Mouse (Mus musculus) neural tube, embryonic 11.5 days (tissue): ENCODE results near the gene Mr1. TPM values are rescaled to one million over a fixed set of nuclear protein-coding genes. Genes with fewer than 3 reads are reported as not detected.

Experiments
- ATAC-seq: fragments of 200-750 bp; cut with Nextera tagmentation; 2 replicates; pipeline ENCODE4 v1.8.0; 2017; ENCODE audit warnings: moderate number of reproducible peaks, mild to moderate bottlenecking, moderate TSS enrichment, moderate library complexity; ENCODE audit not compliant: insufficient read depth, low FRiP score, low TSS enrichment
- DNase-seq: peaks from one replicate; pipeline ENCODE4 v3.0.0-alpha.2; 2015; ENCODE audit warnings: low spot score
- H3K27ac ChIP-seq: fragments of 300-500 bp; sonication (generic); 2 replicates; pipeline ENCODE4 v1.5.1; 2014; ENCODE audit warnings: low read depth, mild to moderate bottlenecking, low read length
- H3K27me3 ChIP-seq: fragments of 300-500 bp; sonication (generic); 2 replicates; pipeline ENCODE4 v1.6.1; 2014; ENCODE audit warnings: mild to moderate bottlenecking, low read length, mixed read lengths; ENCODE audit not compliant: control insufficient read depth, insufficient read depth
- H3K36me3 ChIP-seq: fragments of 300-500 bp; sonication (generic); 2 replicates; pipeline ENCODE4 v1.6.1; 2014; ENCODE audit warnings: mild to moderate bottlenecking, low read length, moderate library complexity, mixed read lengths; ENCODE audit not compliant: control insufficient read depth, insufficient read depth
- H3K4me1 ChIP-seq: fragments of 300-500 bp; sonication (generic); 2 replicates; pipeline ENCODE4 v1.6.1; 2014; ENCODE audit warnings: low read length, mixed read lengths; ENCODE audit not compliant: control insufficient read depth, insufficient read depth
- H3K4me2 ChIP-seq: fragments of 300-500 bp; sonication (generic); 2 replicates; pipeline ENCODE4 v1.6.1; 2014; ENCODE audit warnings: low read depth, mild to moderate bottlenecking, moderate library complexity
- H3K4me3 ChIP-seq: fragments of 300-500 bp; sonication (generic); 2 replicates; pipeline ENCODE4 v1.5.1; 2014; ENCODE audit warnings: low read depth, low read length
- H3K9ac ChIP-seq: fragments of 300-500 bp; sonication (generic); 2 replicates; pipeline ENCODE4 v1.6.1; 2014; ENCODE audit warnings: mild to moderate bottlenecking, low read length
- H3K9me3 ChIP-seq: fragments of 300-500 bp; sonication (generic); 2 replicates; pipeline ENCODE4 v1.6.1; 2016; ENCODE audit warnings: low read length; ENCODE audit not compliant: control insufficient read depth
- WGBS: fragments of 180-500 bp; shearing (Covaris S2); extraction: QIAGEN DNeasy Blood & Tissue Kit; methylation state at CpG from one replicate; pipeline ENCODE4 v1.1.7; 2014; 5-methylcytosine and 5-hydroxymethylcytosine counted together
- polyA plus RNA-seq: library from polyadenylated mRNA; unstranded; fragments of >200 nt; fragmentation: Nextera tagmentation; extraction: Ambion mirVana; gene quantifications from 2 replicates; pipeline ENCODE4 v1.2.1, GENCODE M21; 2014

Mr1 gene
- polyA plus RNA-seq, 1 experiment from 2014 or later: 0.37 TPM

GRCm38 (mm10) chr1:155119719-155120118 lies 26.9 kb downstream of the Mr1 start:
- no peak overlapping the region for H3K9ac ChIP-seq
- ATAC-seq: no peak
- H3K9me3 ChIP-seq: no peaks in the 10 kb centered on the region

GRCm38 (mm10) chr1:155113946-155114345 lies 32.7 kb downstream of the Mr1 start:
- ATAC-seq (no peak), DNase-seq (no peak)
- Histone ChIP-seq H3K9ac (no peak overlapping the region), H3K4me1 (peaks cover 3% of the 10 kb centered on the region; the same call in 1 of the 2 replicates), H3K9me3 (no peaks in the 10 kb centered on the region), H3K27ac (no peak overlapping the region), H3K4me2 (no peak overlapping the region), H3K36me3 (no peaks in the 10 kb centered on the region), H3K4me3 (no peak overlapping the region), H3K27me3 (no peaks in the 10 kb centered on the region)
- WGBS: 49% methylated on average over 3 of the region's 3 CpGs

More at GRCm38 (mm10) chr1:155119719-155120118, 26.9 kb downstream of the Mr1 start:
- WGBS: 57% methylated on average over 1 of the region's 1 CpGs
- H3K4me2 ChIP-seq: no peak overlapping the region
- H3K4me1 ChIP-seq: no peaks in the 10 kb centered on the region
- no peak overlapping the region for H3K4me3 ChIP-seq
- H3K27me3 ChIP-seq: no peaks in the 10 kb centered on the region
- DNase-seq: no peak
- H3K36me3 ChIP-seq: no peaks in the 10 kb centered on the region
- H3K27ac ChIP-seq: no peak overlapping the region

GRCm38 (mm10) chr1:155112875-155113274 lies 33.7 kb downstream of the Mr1 start:
- ATAC-seq (no peak), DNase-seq (no peak)
- Histone ChIP-seq H3K27me3 (no peaks in the 10 kb centered on the region), H3K9ac (no peak overlapping the region), H3K9me3 (no peaks in the 10 kb centered on the region), H3K36me3 (no peaks in the 10 kb centered on the region), H3K27ac (no peak overlapping the region), H3K4me2 (no peak overlapping the region), H3K4me3 (no peak overlapping the region), H3K4me1 (peaks cover 5% of the 10 kb centered on the region; the same call in 1 of the 2 replicates)
- WGBS: 78% methylated on average over 1 of the region's 1 CpGs

GRCm38 (mm10) chr1:155112118-155112517 lies 34.5 kb downstream of the Mr1 start:
- ATAC-seq (no peak), DNase-seq (no peak)
- 52% methylated on average over 4 of the region's 4 CpGs for WGBS
- H3K36me3 ChIP-seq: no peaks in the 10 kb centered on the region
- peaks cover 5% of the 10 kb centered on the region; the same call in 1 of the 2 replicates for H3K4me1 ChIP-seq
- H3K4me3 ChIP-seq: no peak overlapping the region
- no peaks in the 10 kb centered on the region for H3K27me3 ChIP-seq
- H3K27ac ChIP-seq: no peak overlapping the region
- no peak overlapping the region for H3K4me2 ChIP-seq
- H3K9ac ChIP-seq: no peak overlapping the region
- H3K9me3 ChIP-seq: no peaks in the 10 kb centered on the region

- no peak for ATAC-seq
- no peak overlapping the region for H3K4me2 ChIP-seq
Observed at GRCm38 (mm10) chr1:155111491-155111890, 35.1 kb downstream of the Mr1 start.

GRCm38 (mm10) chr1:155109387-155110350 lies 36.9 kb downstream of the Mr1 start:
- DNase-seq (no peak), ATAC-seq (no peak)
- Histone ChIP-seq H3K9ac (0 out of 2 replicates have a peak overlapping the region, but pooled peaks have one; percentile 16), H3K27ac (no peak overlapping the region), H3K27me3 (no peaks in the 10 kb centered on the region), H3K36me3 (no peaks in the 10 kb centered on the region), H3K4me2 (no peak overlapping the region), H3K4me3 (no peak overlapping the region), H3K4me1 (peaks cover 5% of the 10 kb centered on the region; the same call in 1 of the 2 replicates), H3K9me3 (no peaks in the 10 kb centered on the region)
- WGBS: 22% methylated on average over 18 of the region's 18 CpGs

More at GRCm38 (mm10) chr1:155111491-155111890, 35.1 kb downstream of the Mr1 start:
- Histone ChIP-seq H3K9ac (no peak overlapping the region), H3K9me3 (no peaks in the 10 kb centered on the region), H3K4me1 (peaks cover 5% of the 10 kb centered on the region; the same call in 1 of the 2 replicates), H3K36me3 (no peaks in the 10 kb centered on the region), H3K27ac (no peak overlapping the region), H3K4me3 (no peak overlapping the region), H3K27me3 (no peaks in the 10 kb centered on the region)
- DNase-seq: no peak
- 21% methylated on average over 6 of the region's 6 CpGs for WGBS

GRCm38 (mm10) chr1:155108412-155108811 lies 38.2 kb downstream of the Mr1 start:
- no peak overlapping the region for H3K9ac ChIP-seq
- no peaks in the 10 kb centered on the region for H3K9me3 ChIP-seq
- no peak overlapping the region for H3K4me2 ChIP-seq
- no peak for DNase-seq
- no peaks in the 10 kb centered on the region for H3K36me3 ChIP-seq
- no peak overlapping the region for H3K27ac ChIP-seq
- WGBS: 37% methylated on average over 4 of the region's 4 CpGs
- H3K4me1 ChIP-seq: peaks cover 5% of the 10 kb centered on the region; the same call in 1 of the 2 replicates
- H3K27me3 ChIP-seq: no peaks in the 10 kb centered on the region
- H3K4me3 ChIP-seq: no peak overlapping the region
- ATAC-seq: no peak

DNA sequence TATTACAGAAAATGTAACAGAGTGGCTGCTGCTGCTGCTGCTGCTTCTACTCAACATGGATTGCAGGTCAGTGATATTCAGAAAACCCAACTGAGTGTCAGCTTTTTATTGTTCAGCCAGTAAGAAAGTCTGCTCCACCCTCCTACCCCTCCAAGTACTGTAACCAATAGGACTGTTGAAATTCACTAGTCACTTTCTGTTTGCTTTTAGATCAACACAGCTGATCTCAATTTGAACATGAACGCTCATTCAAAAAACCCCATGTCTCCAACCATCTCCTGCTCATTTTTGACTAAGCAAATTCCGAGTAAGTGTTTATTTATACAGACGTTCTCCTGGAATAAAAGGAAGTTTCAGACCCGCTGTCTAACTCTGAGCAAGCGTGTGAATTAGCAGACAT lies 38.8 kb downstream of the Mr1 start:
- ATAC-seq: no peak
- WGBS: 64% methylated on average over 5 of the region's 5 CpGs

More for the DNA sequence above, 38.8 kb downstream of the Mr1 start:
- H3K9ac ChIP-seq: no peak overlapping the region
- no peak overlapping the region for H3K4me3 ChIP-seq
- DNase-seq: no peak
- H3K36me3 ChIP-seq: no peaks in the 10 kb centered on the region
- no peaks in the 10 kb centered on the region for H3K27me3 ChIP-seq
- H3K9me3 ChIP-seq: no peaks in the 10 kb centered on the region
- peaks cover 5% of the 10 kb centered on the region; the same call in 1 of the 2 replicates for H3K4me1 ChIP-seq
- H3K4me2 ChIP-seq: no peak overlapping the region
- H3K27ac ChIP-seq: no peak overlapping the region
